18 mouse cellular contexts compared by ENCODE assay signal in the genomic region with DNA sequence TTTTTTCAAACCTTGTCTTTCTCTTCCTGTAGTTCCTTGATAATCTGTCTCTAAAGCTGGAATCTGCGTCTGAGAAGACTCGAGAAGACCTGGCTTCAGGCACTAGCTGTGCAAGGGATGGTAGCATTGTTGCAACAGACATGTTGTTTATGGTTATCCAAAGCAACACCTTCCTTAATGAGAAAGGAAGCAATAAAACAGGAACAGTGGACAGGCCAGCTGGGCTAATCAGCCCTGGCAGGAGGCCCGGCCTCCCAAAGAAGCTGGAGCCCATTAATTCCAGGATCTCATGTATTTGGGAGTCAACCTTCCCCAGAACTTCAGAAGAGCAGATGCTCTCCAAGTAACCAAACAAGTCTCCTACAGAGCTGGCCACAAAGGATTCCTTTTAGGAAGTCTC.
DNase-seq lines count a peak whose midpoint lies in the region; ATAC-seq lines count a peak whose summit lies in the region.
"Had no signal": no experiment of that assay in that cellular context is flagged by ENCODE, and none has a peak within 500 bp of the region (broad histone marks: within the 10 kb centered on the region; RNA-seq: fewer than 3 reads in every experiment).

No protein-coding gene starts in this region.

- DNase-seq in heart, postnatal 14 days, result peak; percentile 21 to 23
- no peak for DNase-seq in heart, postnatal 25 days (ENCODE audit: low spot score)
- no peak for DNase-seq in lung, adult 18-20 months
- DNase-seq in kidney, postnatal 14 days, result peak; percentile 47
- peak; percentile 2 for DNase-seq in lung, postnatal 25 days (ENCODE audit: low spot score)
- no peak for DNase-seq in spleen, postnatal 36 days (ENCODE audit: low spot score in 2 of 2)
- DNase-seq in thymus, postnatal 14 days, result no peak
- DNase-seq: cerebellum, postnatal 25 days; forebrain, postnatal 0 days had no signal

- no peaks in the 10 kb centered on the region for H3K9me3 ChIP-seq in lung, embryonic 16.5 days (ENCODE audit: control insufficient read depth, low read length)
- H3K9me3 ChIP-seq: embryonic facial prominence, embryonic 10.5 days; liver, embryonic 12.5 days; megakaryocyte, embryonic 14.5 days had no signal

- no peak overlapping the region for H3K4me3 ChIP-seq in lung, embryonic 16.5 days (ENCODE audit: low read length)
- H3K4me3 ChIP-seq: embryonic facial prominence, embryonic 10.5 days; heart, adult 2 months; layer of hippocampus, adult 2 months; liver, embryonic 12.5 days; megakaryocyte, embryonic 14.5 days had no signal

- peaks cover 11% of the 10 kb centered on the region for H3K4me1 ChIP-seq in lung, embryonic 16.5 days (replicated peaks; ENCODE audit: control insufficient read depth, insufficient read depth, low read length)
- H3K4me1 ChIP-seq: embryonic facial prominence, embryonic 10.5 days; liver, embryonic 12.5 days; megakaryocyte, embryonic 14.5 days had no signal

- H3K27ac ChIP-seq in lung, embryonic 16.5 days (ENCODE audit: low read length), result peak overlapping the region; percentile 84
- H3K27ac ChIP-seq: embryonic facial prominence, embryonic 10.5 days; heart, adult 2 months; hindbrain, embryonic 14.5 days; layer of hippocampus, adult 2 months; liver, embryonic 12.5 days had no signal

- no peaks in the 10 kb centered on the region for H3K27me3 ChIP-seq in lung, embryonic 16.5 days (ENCODE audit: control insufficient read depth, insufficient read depth, low read depth, low read length)
- H3K27me3 ChIP-seq: liver, embryonic 12.5 days had no signal

- ATAC-seq in lung, embryonic 16.5 days (ENCODE audit: low read depth), result peak; percentile 92
- ATAC-seq: activated CD4-positive, CD25-positive, alpha-beta regulatory T cell, adult 4 months; CD4-positive, CD25-positive, alpha-beta regulatory T cell, adult 4 months; forebrain, postnatal 0 days; liver, embryonic 12.5 days had no signal

- intact Hi-C loops in heart, postnatal 14 days (cut with DNase I), result no loop called here
- intact Hi-C loops in heart, postnatal 25 days (cut with DNase I), result no loop called here

- no peak overlapping the region for H3K9ac ChIP-seq in lung, embryonic 16.5 days (ENCODE audit: low read length)
- H3K9ac ChIP-seq: forebrain, postnatal 0 days; hindbrain, embryonic 14.5 days; liver, embryonic 12.5 days had no signal

- WGBS in lung, embryonic 16.5 days, result 42% methylated on average over 3 of the region's 3 CpGs

- no peaks in the 10 kb centered on the region for H3K36me3 ChIP-seq in lung, embryonic 16.5 days (ENCODE audit: control insufficient read depth, insufficient read depth, low read length)
- H3K36me3 ChIP-seq: embryonic facial prominence, embryonic 10.5 days; liver, embryonic 12.5 days had no signal

- no peak overlapping the region for H3K4me2 ChIP-seq in lung, embryonic 16.5 days (ENCODE audit: low read depth, low read length)
- H3K4me2 ChIP-seq: hindbrain, embryonic 14.5 days; liver, embryonic 12.5 days had no signal

Comparison
In these comparisons a context has a peak if more than half of its experiments do, and no peak if none do; other contexts are left out.
1. DNase-seq: peak in heart, postnatal 14 days (2 of 2), kidney, postnatal 14 days (single experiment) and lung, postnatal 25 days (single experiment); none in heart, postnatal 25 days (single experiment), lung, adult 18-20 months (0 of 2), spleen, postnatal 36 days (0 of 2) and thymus, postnatal 14 days (single experiment).